Mouse (Mus musculus) cortical plate, adult 2 months (tissue): ENCODE measurements around the gene Serpina3c. TPM values are rescaled to one million over a fixed set of nuclear protein-coding genes. Genes with fewer than 3 reads are reported as not detected.

Experiments used
- H3K27ac ChIP-seq: fragments of 200-500 bp; 2 replicates; pipeline ENCODE4 v1.5.1; 2012; ENCODE audit warnings: low read length, control low read depth, inconsistent platforms; ENCODE audit not compliant: insufficient read depth
- H3K4me1 ChIP-seq: fragments of 200-500 bp; 2 replicates; pipeline ENCODE4 v1.6.1; 2011; ENCODE audit warnings: low read length; ENCODE audit not compliant: control insufficient read depth, insufficient read depth
- H3K4me3 ChIP-seq: fragments of 200-500 bp; 2 replicates; pipeline ENCODE4 v1.5.1; 2011; ENCODE audit warnings: mild to moderate bottlenecking, low read length, control low read depth; ENCODE audit not compliant: insufficient read depth
- CTCF ChIP-seq: fragments of 200-500 bp; IDR thresholded peaks from 2 replicates; pipeline ENCODE4 v1.5.1; 2011; ENCODE audit warnings: mild to moderate bottlenecking, control low read depth, low read length; ENCODE audit not compliant: insufficient read depth; ENCODE audit errors: extremely low read depth
- POLR2A ChIP-seq: fragments of 200-500 bp; IDR thresholded peaks from 2 replicates; pipeline ENCODE4 v1.6.1; 2011; ENCODE audit warnings: mild to moderate bottlenecking, low read length, control low read depth; ENCODE audit not compliant: insufficient read depth; ENCODE audit errors: extremely low read depth
- polyA plus RNA-seq: library from polyadenylated mRNA; depleted of rRNA; stranded (reverse); fragments of >200 nt; gene quantifications from 2 replicates; pipeline ENCODE4 v1.2.3, GENCODE M21; 2012

Gene Serpina3c
- polyA plus RNA-seq, 1 experiment: 0.04 TPM

DNA sequence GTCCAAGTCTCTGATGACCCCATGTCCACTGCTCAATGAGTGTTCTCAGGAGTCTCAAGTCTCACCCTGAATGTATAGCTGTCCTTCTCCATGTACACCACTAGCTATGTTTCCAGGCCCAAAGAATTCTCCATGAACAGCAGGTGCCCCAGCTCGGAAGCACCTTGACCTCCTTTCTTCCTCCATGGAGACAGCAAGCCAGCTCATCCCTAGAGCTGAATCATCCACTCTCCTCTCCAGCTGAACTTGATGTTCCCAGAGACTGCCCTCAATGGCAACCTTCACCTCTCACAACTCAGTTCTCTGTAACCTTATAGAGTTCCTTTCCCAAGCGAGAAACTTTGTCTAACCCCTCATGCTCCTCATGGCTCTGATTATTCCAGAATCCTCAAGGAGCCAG lies 8.1 kb downstream of the Serpina3c start:
- Histone ChIP-seq H3K4me1 (no peaks in the 10 kb centered on the region), H3K4me3 (no peak overlapping the region), H3K27ac (no peak overlapping the region)
- TF ChIP-seq CTCF (no peak), POLR2A (no peak)

DNA sequence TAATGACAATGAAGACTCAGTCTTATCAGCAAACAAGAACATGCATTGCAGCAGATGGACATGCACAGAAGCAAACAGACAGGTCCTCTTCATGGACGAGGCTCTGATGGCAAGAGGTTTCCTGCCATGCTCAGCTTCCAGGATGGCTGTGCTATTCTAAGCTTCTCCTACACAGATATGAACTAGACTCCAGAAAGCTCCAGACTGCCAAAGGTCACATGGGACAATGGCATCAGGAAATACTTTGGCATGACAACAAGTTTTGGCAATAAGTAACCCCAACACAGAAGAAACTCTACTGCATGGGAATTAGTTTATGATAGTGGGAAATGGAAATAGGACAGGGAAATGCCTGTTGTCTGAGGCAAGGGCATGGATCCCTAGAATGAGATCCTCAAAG lies 10.4 kb downstream of the Serpina3c start:
- Histone ChIP-seq H3K4me3 (no peak overlapping the region), H3K27ac (no peak overlapping the region), H3K4me1 (no peaks in the 10 kb centered on the region)
- TF ChIP-seq CTCF: no peak
- TF ChIP-seq POLR2A: no peak

DNA sequence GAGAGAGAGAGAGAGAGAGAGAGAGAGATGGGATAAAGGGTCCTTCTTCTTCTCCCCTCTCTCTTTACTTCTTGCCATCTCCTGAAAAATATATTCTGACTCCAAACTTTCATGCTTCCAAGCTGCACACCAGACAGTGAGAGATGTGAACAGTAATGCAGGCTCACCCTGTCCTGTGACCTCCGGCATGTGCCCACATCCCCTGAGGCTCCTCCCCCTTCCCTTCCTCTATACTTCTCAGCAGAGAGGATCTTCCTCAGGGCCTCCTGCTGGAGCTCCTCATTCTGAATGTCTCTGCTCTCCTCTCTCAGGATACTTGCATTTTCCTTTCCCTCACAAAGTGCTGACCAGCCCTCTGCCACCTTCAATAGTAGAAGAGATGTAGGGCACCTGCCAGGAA lies 11.2 kb downstream of the Serpina3c start:
- H3K4me3 ChIP-seq: no peak overlapping the region
- TF ChIP-seq POLR2A (no peak), CTCF (no peak)
- no peaks in the 10 kb centered on the region for H3K4me1 ChIP-seq
- no peak overlapping the region for H3K27ac ChIP-seq

- TF ChIP-seq POLR2A (no peak), CTCF (no peak)
- H3K4me3 ChIP-seq: no peak overlapping the region
- no peaks in the 10 kb centered on the region for H3K4me1 ChIP-seq
- H3K27ac ChIP-seq: no peak overlapping the region
Measured at GRCm38 (mm10) chr12:104141506-104141905, 12.2 kb downstream of the Serpina3c start.

- no peaks in the 10 kb centered on the region for H3K4me1 ChIP-seq
- no peak overlapping the region for H3K4me3 ChIP-seq
- TF ChIP-seq CTCF (no peak), POLR2A (no peak)
- H3K27ac ChIP-seq: no peak overlapping the region
Measured at GRCm38 (mm10) chr12:104140543-104141103, 13.0 kb downstream of the Serpina3c start.

- H3K4me3 ChIP-seq: no peak overlapping the region
- TF ChIP-seq CTCF (no peak), POLR2A (no peak)
- H3K27ac ChIP-seq: no peak overlapping the region
- no peaks in the 10 kb centered on the region for H3K4me1 ChIP-seq
Measured at GRCm38 (mm10) chr12:104138216-104138615, 15.5 kb downstream of the Serpina3c start.

DNA sequence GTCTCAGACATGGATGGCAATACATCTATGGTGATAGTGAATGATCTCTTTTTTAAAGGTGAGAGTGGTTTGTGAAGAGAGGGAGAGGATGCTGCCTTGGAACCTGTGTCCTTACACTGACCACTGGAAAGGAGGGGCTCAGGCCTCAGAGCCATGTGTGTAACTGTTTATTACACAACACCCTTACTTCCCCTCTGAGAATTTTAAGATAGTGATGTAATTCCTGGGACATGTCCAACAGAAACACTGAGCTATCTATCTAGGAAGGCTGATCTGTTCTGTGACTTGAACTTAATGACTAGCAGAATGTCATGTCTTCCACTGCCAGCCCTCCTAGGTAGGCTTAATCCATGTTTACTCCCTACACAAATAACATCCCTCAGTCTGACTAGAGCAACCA lies 22.6 kb downstream of the Serpina3c start:
- no peak overlapping the region for H3K27ac ChIP-seq
- TF ChIP-seq POLR2A (no peak), CTCF (no peak)
- no peaks in the 10 kb centered on the region for H3K4me1 ChIP-seq
- H3K4me3 ChIP-seq: no peak overlapping the region

DNA sequence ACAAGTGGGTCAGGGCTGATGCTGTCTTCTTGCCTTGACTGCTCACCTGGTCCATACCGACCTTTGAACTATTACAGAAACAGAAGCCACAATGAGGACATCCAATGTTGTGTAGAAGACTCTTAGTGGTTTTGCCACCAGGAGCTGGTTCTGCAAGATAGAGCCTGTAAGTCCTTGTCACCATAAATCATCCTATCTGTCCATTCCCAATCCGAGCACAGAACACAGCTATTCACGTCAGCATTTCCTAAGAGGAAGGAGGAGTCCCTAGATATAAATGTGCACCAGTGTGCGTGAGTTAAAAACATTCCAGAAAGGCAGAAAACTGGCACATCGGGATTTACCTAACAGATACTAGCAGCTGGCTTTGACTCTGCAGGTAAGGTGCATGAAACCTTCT lies 26.0 kb downstream of the Serpina3c start, which contains the start of gene Serpina3b:
Gene Serpina3b, plus strand, starts transcription at position 301 of the 400 bp plus-strand sequence.
- H3K4me3 ChIP-seq: no peak within 1 kb of the TSS
- no peak for TF ChIP-seq POLR2A
- no peak for TF ChIP-seq CTCF
- H3K4me1 ChIP-seq: no peaks in the 10 kb centered on the region
- H3K27ac ChIP-seq: no peak within 1 kb of the TSS

GRCm38 (mm10) chr12:104125021-104125560 lies 28.6 kb downstream of the Serpina3c start:
- H3K27ac ChIP-seq: no peak overlapping the region
- no peak overlapping the region for H3K4me3 ChIP-seq
- no peaks in the 10 kb centered on the region for H3K4me1 ChIP-seq
- TF ChIP-seq CTCF: no peak
- no peak for TF ChIP-seq POLR2A

- Histone ChIP-seq H3K4me1 (no peaks in the 10 kb centered on the region), H3K27ac (no peak overlapping the region), H3K4me3 (no peak overlapping the region)
- TF ChIP-seq CTCF (no peak), POLR2A (no peak)
Measured at GRCm38 (mm10) chr12:104123996-104124395, 29.7 kb downstream of the Serpina3c start.
